Mouse (Mus musculus): ENCODE data around the gene Lgals4.
"Not testable (repeated sequence)": the region's sequence is repeated elsewhere in the genome, so short reads cannot be mapped to it uniquely, and the experiment has no call there.

- TF ChIP-seq EP300 (IDR thresholded peaks at IDR 0.05; ENCODE audit: low read depth), result not testable (repeated sequence)
- TF ChIP-seq CTCF (IDR thresholded peaks at IDR 0.05; ENCODE audit: low read depth), result peak; percentile 88
Observed at GRCm38 (mm10) chr7:28867508-28868340, 34.1 kb downstream of the Lgals4 start.

Measured in liver, embryonic 14.5 days (tissue).